Mouse (Mus musculus) liver, embryonic 13.5 days (tissue): ENCODE results near the gene Coro1b. TPM values are rescaled to one million over a fixed set of nuclear protein-coding genes. Genes with fewer than 3 reads are reported as not detected.
A peak's percentile ranks its signal among the peaks of the same experiment; 100 is the strongest.

Experiments
- ATAC-seq: fragments of 200-750 bp; cut with Nextera tagmentation; 2 replicates; pipeline ENCODE4 v1.8.0; 2017; ENCODE audit warnings: low read depth, mild to moderate bottlenecking, moderate number of reproducible peaks, moderate library complexity
- DNase-seq: peaks from one replicate; pipeline ENCODE4 v3.0.0; 2022
- H3K27ac ChIP-seq: fragments of 300-500 bp; sonication (generic); 2 replicates; pipeline ENCODE4 v1.5.1; 2015; ENCODE audit warnings: moderate library complexity, mild to moderate bottlenecking, inconsistent platforms
- H3K27me3 ChIP-seq: fragments of 300-500 bp; sonication (generic); 2 replicates; pipeline ENCODE4 v1.6.1; 2015; ENCODE audit warnings: mild to moderate bottlenecking, inconsistent platforms
- H3K36me3 ChIP-seq: fragments of 300-500 bp; sonication (generic); 2 replicates; pipeline ENCODE4 v1.6.1; 2015; ENCODE audit warnings: mild to moderate bottlenecking, inconsistent platforms
- H3K4me1 ChIP-seq: fragments of 300-500 bp; sonication (generic); replicated peaks from 2 replicates; pipeline ENCODE4 v1.6.1; 2015; ENCODE audit warnings: inconsistent platforms
- H3K4me2 ChIP-seq: fragments of 300-500 bp; sonication (generic); 2 replicates; pipeline ENCODE4 v1.6.1; 2015; ENCODE audit warnings: inconsistent platforms, mild to moderate bottlenecking, moderate library complexity
- H3K4me3 ChIP-seq: fragments of 300-500 bp; sonication (generic); replicated peaks from 2 replicates; pipeline ENCODE4 v1.5.1; 2015; ENCODE audit warnings: mild to moderate bottlenecking, inconsistent platforms
- H3K9ac ChIP-seq: fragments of 300-500 bp; sonication (generic); 2 replicates; pipeline ENCODE4 v1.6.1; 2015; ENCODE audit warnings: mild to moderate bottlenecking, inconsistent platforms
- H3K9me3 ChIP-seq: fragments of 300-500 bp; sonication (generic); replicated peaks from 2 replicates; pipeline ENCODE4 v1.6.1; 2016; ENCODE audit warnings: inconsistent platforms
- WGBS: fragments of 180-500 bp; shearing (Covaris S2); methylation state at CpG from one replicate; pipeline ENCODE4 v1.1.7; 2015; ENCODE audit not compliant: insufficient replicate concordance; 5-methylcytosine and 5-hydroxymethylcytosine counted together
- polyA plus RNA-seq: library from polyadenylated mRNA; unstranded; fragments of >200 nt; fragmentation: Nextera tagmentation; extraction: Ambion mirVana; gene quantifications from 2 replicates; pipeline ENCODE4 v1.2.1, GENCODE M21; 2015

The Coro1b gene
- polyA plus RNA-seq, 1 experiment from 2014 or later = 72.6 TPM

DNA sequence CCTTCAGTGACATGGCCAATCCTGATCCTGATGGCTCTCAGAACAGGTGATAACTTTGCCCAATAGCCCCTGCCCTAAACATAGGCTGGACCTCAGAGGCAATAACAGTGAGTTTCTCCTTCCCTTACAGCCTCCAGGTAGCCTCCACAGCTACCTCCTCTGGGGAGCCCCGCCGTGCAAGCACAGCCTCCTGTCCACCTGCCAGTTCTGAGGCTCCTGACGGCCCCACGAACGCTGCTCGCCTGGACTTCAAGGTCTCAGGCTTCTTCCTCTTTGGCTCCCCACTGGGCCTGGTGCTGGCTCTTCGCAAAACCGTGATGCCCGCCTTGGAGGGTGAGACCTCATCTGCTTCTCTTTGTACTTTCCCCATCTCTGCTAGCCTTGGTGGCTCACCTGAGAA, 39.9 kb upstream of the Coro1b start:
- no peak overlapping the region for H3K27ac ChIP-seq
- ATAC-seq (no peak), DNase-seq (no peak)
- 0 out of 2 replicates have a peak, but pooled peaks cover 9% of the 10 kb centered on the region for H3K36me3 ChIP-seq
- no peak overlapping the region for H3K9ac ChIP-seq
- peaks cover 11% of the 10 kb centered on the region for H3K27me3 ChIP-seq
- peaks cover 17% of the 10 kb centered on the region for H3K4me1 ChIP-seq
- no peaks in the 10 kb centered on the region for H3K9me3 ChIP-seq
- H3K4me3 ChIP-seq = no peak overlapping the region
- 72% methylated on average over 9 of the region's 9 CpGs for WGBS
- no peak overlapping the region for H3K4me2 ChIP-seq

DNA sequence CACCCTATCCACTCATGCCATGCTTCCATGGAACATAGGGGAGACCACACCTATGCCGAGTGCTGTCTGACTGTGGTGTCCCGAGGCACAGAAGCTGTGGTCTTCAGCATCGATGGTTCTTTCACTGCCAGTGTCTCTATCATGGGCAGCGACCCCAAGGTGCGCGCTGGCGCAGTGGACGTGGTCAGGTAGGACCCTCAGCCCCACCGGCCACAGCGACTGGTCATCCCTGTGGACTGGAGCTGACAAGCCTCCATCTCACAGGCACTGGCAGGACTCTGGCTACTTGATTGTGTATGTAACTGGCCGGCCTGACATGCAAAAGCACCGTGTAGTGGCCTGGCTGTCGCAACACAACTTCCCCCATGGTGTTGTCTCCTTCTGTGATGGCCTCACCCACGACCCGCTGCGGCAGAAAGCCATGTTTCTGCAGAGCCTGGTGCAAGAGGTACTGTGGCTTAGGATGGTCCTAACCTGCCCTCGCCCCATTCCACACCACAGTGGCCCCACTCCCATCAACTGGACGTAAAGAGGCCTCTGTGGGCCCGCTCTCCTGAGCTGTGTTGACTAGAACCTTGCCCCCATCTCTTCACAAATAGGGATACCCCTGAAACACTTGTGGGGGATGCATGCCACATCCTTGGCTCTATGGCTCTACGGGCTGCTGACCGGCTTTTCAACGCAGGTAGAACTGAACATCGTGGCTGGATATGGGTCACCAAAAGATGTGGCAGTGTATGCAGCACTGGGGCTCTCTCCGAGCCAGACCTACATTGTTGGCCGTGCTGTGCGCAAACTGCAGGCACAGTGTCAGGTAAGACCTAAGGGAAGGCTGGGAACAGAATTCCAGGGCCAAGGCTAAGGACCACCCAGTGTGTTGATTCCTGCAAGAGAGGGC, 36.1 kb upstream of the Coro1b start:
- Histone ChIP-seq H3K4me3 (no peak overlapping the region), H3K9me3 (no peaks in the 10 kb centered on the region), H3K4me1 (peaks cover 33% of the 10 kb centered on the region), H3K4me2 (0 out of 2 replicates have a peak overlapping the region, but pooled peaks have one; percentile 51), H3K27ac (no peak overlapping the region), H3K36me3 (peaks cover 41% of the 10 kb centered on the region), H3K27me3 (no peaks in the 10 kb centered on the region), H3K9ac (no peak overlapping the region)
- ATAC-seq (no peak), DNase-seq (no peak)
- 84% methylated on average over 26 of the region's 26 CpGs for whole genome bisulfite sequencing

DNA sequence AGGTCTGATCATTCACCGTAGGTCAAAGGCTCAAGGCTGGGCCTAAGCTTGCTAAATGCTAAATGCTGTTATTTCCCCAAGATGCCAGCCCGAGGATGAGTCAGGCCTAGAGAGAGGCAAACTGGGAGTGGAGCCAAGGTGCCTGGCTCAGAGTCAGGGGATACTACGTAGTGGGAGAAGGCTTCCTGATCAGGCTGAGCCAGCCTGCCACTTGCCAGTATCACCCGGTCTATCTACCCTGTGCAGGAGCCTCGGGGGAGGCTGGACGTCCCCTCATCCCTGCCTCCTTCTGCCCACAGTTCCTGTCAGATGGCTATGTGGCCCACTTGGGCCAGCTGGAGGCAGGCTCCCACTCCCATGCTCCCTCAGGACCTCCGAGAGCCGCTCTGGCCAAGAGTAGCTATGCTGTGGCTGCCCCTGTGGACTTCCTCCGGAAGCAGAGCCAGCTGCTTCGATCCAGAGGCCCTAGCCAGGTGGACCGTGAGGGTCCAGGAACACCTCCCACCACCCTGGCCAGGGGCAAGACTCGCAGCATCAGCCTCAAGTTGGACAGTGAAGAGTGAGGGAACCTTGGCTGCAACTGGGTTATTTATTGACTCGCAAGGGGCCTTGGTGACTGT, 35.1 kb upstream of the Coro1b start:
- H3K4me2 ChIP-seq = peak overlapping the region; percentile 51
- DNase-seq (no peak), ATAC-seq (peak; percentile 81)
- peak overlapping the region; percentile 63 for H3K9ac ChIP-seq
- peaks cover 33% of the 10 kb centered on the region for H3K4me1 ChIP-seq
- peak overlapping the region; percentile 22 for H3K4me3 ChIP-seq
- WGBS = 28% methylated on average over 13 of the region's 13 CpGs
- H3K27ac ChIP-seq = peak overlapping the region; percentile 74
- peaks cover 51% of the 10 kb centered on the region for H3K36me3 ChIP-seq
- H3K27me3 ChIP-seq = no peaks in the 10 kb centered on the region
- H3K9me3 ChIP-seq = no peaks in the 10 kb centered on the region

DNA sequence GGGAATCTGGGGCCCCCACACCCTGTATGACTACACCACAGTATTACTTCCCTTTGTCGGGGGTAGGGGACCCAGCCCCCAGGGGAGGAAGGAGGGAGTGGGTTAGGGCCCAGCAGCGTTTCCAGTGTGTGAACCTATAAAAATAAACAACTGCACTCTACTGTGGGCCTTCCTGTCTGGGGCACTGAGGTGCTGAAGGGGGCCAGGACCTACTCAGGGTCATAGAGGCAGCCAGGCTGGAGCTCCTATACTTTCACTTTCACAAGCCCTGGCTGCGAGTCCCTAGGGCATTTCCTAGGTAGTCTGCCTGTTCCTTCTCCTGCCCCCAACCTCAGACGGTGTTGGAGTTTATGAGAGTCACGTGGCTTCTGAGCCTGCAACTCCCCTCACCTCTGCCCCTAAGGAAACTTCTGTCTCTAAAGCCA, 34.6 kb upstream of the Coro1b start:
- Histone ChIP-seq H3K27ac (peak overlapping the region; percentile 74), H3K4me1 (peaks cover 33% of the 10 kb centered on the region), H3K9me3 (no peaks in the 10 kb centered on the region), H3K4me2 (peak overlapping the region; percentile 51), H3K27me3 (no peaks in the 10 kb centered on the region), H3K4me3 (peak overlapping the region; percentile 22), H3K9ac (peak overlapping the region; percentile 63), H3K36me3 (peaks cover 53% of the 10 kb centered on the region)
- peak; percentile 33 for ATAC-seq
- 13% methylated on average over 5 of the region's 5 CpGs for WGBS
- DNase-seq = no peak

DNA sequence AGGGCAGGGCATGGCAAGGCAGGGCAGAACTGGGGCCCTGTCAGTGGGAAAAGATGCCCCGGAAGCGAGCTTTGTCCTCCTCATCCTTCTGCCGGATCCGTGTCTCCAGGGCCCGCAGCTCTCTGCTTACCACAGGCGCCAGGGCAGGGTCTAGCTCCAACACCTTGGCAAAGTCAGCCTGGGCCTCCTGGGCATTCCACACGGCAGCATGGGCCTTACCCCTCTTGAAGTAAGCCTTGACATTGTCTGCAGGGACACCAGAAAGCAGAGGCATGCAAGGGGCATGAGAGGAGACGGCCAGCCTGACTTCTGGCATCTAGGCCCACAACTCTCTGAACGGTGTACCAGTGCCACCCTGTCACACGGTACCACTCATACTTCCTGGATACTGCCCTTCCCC, 33.9 kb upstream of the Coro1b start:
- Histone ChIP-seq H3K27me3 (no peaks in the 10 kb centered on the region), H3K4me2 (peak overlapping the region; percentile 51), H3K9ac (peak overlapping the region; percentile 63; the same call in 1 of the 2 replicates), H3K36me3 (peaks cover 55% of the 10 kb centered on the region), H3K9me3 (no peaks in the 10 kb centered on the region), H3K27ac (peak overlapping the region; percentile 74; the same call in 1 of the 2 replicates), H3K4me3 (no peak overlapping the region), H3K4me1 (peaks cover 36% of the 10 kb centered on the region)
- ATAC-seq = no peak
- 76% methylated on average over 10 of the region's 10 CpGs for WGBS
- no peak for DNase-seq

DNA sequence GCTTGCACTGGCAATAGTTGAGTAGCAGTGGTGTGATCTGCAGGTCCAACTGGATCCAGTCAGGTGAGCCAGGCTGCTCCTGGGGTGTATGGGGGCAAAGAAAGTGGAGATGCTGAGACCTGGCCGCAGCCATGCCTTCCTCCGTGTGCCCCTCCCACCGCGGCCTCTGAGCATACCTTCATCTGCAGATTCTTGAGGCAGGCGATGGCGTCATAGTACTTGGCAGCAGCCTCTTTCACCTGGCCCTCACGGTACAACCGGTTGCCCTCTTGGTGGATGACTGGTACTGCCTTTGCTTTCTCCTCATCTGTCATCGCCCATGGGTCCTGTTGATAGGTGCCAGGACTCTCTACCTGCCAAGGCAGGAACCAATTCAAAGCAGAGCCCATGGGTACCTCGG, 33.3 kb upstream of the Coro1b start:
- Histone ChIP-seq H3K27me3 (no peaks in the 10 kb centered on the region), H3K9me3 (no peaks in the 10 kb centered on the region), H3K27ac (0 out of 2 replicates have a peak overlapping the region, but pooled peaks have one; percentile 4), H3K36me3 (peaks cover 55% of the 10 kb centered on the region), H3K4me3 (no peak overlapping the region), H3K9ac (no peak overlapping the region), H3K4me2 (no peak overlapping the region), H3K4me1 (peaks cover 41% of the 10 kb centered on the region)
- 89% methylated on average over 10 of the region's 10 CpGs for WGBS
- ATAC-seq (no peak), DNase-seq (no peak)

DNA sequence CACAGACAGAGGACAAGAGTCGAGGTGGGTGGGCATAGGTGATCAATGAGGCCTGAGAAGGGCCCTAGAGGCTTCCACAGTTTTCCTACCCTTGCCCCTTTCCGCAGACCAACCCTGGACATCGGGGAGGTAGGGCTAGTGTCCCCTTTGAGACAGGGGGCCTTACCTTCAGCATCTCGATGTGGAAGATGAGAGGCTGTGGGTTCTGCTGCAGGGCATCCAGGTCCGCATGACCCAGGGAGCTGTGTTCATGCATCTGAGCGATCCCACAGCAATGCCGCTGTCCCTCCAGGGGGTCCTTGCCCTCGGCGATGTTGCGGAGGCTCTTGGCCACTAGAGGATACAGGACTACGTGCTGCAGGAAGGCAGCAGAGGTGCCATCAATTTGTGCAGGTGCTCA, 32.6 kb upstream of the Coro1b start:
- WGBS = 75% methylated on average over 11 of the region's 11 CpGs
- peaks cover 55% of the 10 kb centered on the region for H3K36me3 ChIP-seq
- no peak overlapping the region for H3K27ac ChIP-seq
- H3K4me2 ChIP-seq = no peak overlapping the region
- peaks cover 47% of the 10 kb centered on the region for H3K4me1 ChIP-seq
- no peaks in the 10 kb centered on the region for H3K27me3 ChIP-seq
- no peak overlapping the region for H3K4me3 ChIP-seq
- DNase-seq (no peak), ATAC-seq (no peak)
- H3K9ac ChIP-seq = no peak overlapping the region
- H3K9me3 ChIP-seq = no peaks in the 10 kb centered on the region

DNA sequence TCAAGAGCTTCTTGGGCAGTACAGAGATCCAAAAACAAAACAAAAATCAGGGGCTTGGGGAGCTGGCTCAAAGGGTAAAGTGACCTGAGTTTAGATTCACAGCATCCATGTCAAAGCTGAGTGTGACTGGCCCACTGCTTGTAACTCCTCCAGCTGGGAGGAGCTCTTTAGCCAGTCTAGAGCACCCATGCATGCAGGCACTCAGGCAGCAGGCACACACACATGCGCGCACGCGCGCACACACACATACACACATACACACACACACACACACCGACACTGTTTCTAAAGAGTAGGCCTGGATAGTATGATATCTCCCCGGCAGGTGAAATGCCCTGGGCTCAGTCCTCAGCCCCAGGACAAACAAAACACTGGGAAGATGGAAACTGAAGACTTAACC, 31.4 kb upstream of the Coro1b start:
- H3K27ac ChIP-seq = no peak overlapping the region
- no peak overlapping the region for H3K9ac ChIP-seq
- peaks cover 51% of the 10 kb centered on the region for H3K36me3 ChIP-seq
- H3K4me3 ChIP-seq = no peak overlapping the region
- no peak for ATAC-seq
- WGBS = 92% methylated on average over 7 of the region's 7 CpGs
- H3K4me2 ChIP-seq = no peak overlapping the region
- no peaks in the 10 kb centered on the region for H3K9me3 ChIP-seq
- H3K4me1 ChIP-seq = peaks cover 56% of the 10 kb centered on the region
- H3K27me3 ChIP-seq = no peaks in the 10 kb centered on the region
- DNase-seq = no peak

DNA sequence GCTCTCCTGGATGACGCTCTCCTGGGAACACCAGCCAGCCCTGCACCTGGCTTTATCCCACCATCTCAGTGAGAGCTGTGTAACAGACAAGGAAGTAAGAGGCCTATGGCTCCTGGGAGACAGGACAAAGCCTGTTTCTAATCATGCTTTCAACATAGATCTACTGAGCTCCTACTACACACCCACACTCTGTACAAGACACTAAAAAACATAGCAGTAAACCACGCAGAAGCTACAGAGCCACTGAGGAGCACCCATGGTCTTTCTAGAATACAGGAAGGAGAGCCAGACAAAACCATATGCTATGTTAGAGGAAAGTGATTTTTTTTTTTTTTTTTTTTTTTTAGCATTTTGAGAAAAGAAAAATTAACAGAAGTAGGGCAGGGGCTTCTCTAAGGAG, 30.1 kb upstream of the Coro1b start:
- ATAC-seq = no peak
- 82% methylated on average over 2 of the region's 2 CpGs for WGBS

DNA sequence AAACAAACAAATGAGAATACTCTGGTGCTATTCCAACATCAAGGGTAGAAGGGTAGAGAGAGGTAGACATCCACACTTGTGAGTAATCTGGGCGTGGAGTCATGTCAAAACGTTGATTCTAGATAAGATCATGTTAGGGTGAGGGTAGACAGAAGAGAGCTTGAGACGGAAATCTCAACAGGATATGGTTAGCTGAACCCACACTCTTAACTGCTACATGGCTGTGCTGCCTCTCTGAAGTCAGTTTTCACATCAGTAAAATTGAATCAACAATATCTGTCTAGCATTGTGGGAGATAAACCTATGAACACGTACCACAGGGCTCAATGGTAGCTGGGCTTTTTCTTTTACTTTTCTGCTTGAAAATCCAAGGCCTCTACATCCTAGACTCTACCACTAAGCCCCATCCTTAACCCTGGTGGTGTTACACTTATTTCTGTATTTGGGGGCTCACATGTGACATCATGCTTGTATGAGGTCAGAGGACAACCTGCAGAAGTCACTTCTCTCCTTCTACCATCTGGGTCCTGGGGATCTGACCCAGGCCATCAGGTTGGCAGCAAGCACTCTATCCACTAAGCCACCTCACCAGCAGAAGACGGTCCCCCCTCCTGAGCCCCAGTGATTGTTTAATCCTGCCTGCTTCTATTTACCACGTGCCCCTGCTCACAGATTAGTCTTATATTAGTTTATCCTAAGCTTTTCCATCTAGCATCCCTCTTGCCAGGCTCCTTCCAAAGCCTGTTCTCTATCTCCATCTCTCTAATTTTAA, 28.5 kb upstream of the Coro1b start:
- peak overlapping the region; percentile 73 for H3K4me2 ChIP-seq
- no peak overlapping the region for H3K4me3 ChIP-seq
- H3K9ac ChIP-seq = no peak overlapping the region
- no peak for DNase-seq
- peaks cover 56% of the 10 kb centered on the region for H3K4me1 ChIP-seq
- no peak overlapping the region for H3K27ac ChIP-seq
- peaks cover 35% of the 10 kb centered on the region for H3K36me3 ChIP-seq
- H3K27me3 ChIP-seq = no peaks in the 10 kb centered on the region
- 59% methylated on average over 6 of the region's 6 CpGs for WGBS
- no peak for ATAC-seq
- no peaks in the 10 kb centered on the region for H3K9me3 ChIP-seq

More for the DNA sequence above, 30.1 kb upstream of the Coro1b start:
- Histone ChIP-seq H3K36me3 (peaks cover 46% of the 10 kb centered on the region), H3K9ac (no peak overlapping the region), H3K9me3 (no peaks in the 10 kb centered on the region), H3K4me2 (no peak overlapping the region), H3K4me3 (no peak overlapping the region), H3K27me3 (no peaks in the 10 kb centered on the region), H3K27ac (no peak overlapping the region), H3K4me1 (peaks cover 56% of the 10 kb centered on the region)
- DNase-seq = no peak

DNA sequence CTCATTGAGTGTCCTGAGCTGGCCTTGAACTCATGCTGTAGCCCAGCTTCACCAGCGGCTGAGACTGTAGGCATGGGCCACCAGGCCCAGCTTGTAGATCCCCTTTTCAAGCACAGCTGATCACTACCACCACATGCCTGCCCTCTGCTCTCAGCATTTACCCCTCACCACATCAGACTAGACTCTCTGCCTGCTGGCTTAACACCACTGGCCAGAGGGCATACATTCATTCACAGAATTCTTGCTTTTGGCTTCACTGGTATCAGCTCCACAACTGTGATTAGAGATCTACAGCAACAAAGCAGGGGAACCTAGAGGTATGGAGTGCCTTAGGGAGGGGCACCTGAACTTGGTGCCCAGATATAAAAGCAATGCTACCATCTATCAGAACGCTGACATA, 27.9 kb upstream of the Coro1b start:
- H3K4me1 ChIP-seq = peaks cover 58% of the 10 kb centered on the region
- DNase-seq = no peak
- peak overlapping the region; percentile 73 for H3K4me2 ChIP-seq
- H3K27me3 ChIP-seq = no peaks in the 10 kb centered on the region
- 91% methylated on average over 2 of the region's 2 CpGs for WGBS
- no peaks in the 10 kb centered on the region for H3K9me3 ChIP-seq
- no peak overlapping the region for H3K9ac ChIP-seq
- H3K27ac ChIP-seq = no peak overlapping the region
- peak overlapping the region; percentile 60; the same call in 1 of the 2 replicates for H3K4me3 ChIP-seq
- H3K36me3 ChIP-seq = peaks cover 30% of the 10 kb centered on the region
- ATAC-seq = no peak
